Mouse (Mus musculus): ENCODE results near the gene E130308A19Rik.

E130308A19Rik gene

GRCm38 (mm10) chr4:59640720-59641119, 14.7 kb downstream of the E130308A19Rik start:
- no peak for DNase-seq

- DNase-seq: no peak
Observed at GRCm38 (mm10) chr4:59642039-59642438, 16.0 kb downstream of the E130308A19Rik start.

GRCm38 (mm10) chr4:59642657-59643056, 16.6 kb downstream of the E130308A19Rik start:
- DNase-seq: no peak

GRCm38 (mm10) chr4:59644431-59644830, 18.4 kb downstream of the E130308A19Rik start:
- DNase-seq: no peak

- no peak for DNase-seq
Observed at GRCm38 (mm10) chr4:59644992-59645391, 19.0 kb downstream of the E130308A19Rik start.

GRCm38 (mm10) chr4:59645610-59646009, 19.6 kb downstream of the E130308A19Rik start:
- DNase-seq: no peak

- no peak for DNase-seq
Observed at GRCm38 (mm10) chr4:59646020-59646696, 20.1 kb downstream of the E130308A19Rik start.

- DNase-seq: no peak
Observed at GRCm38 (mm10) chr4:59649119-59649518, 23.1 kb downstream of the E130308A19Rik start.

- no peak for DNase-seq
Observed at GRCm38 (mm10) chr4:59652166-59652681, 26.2 kb downstream of the E130308A19Rik start.

- no peak for DNase-seq
Observed at GRCm38 (mm10) chr4:59656061-59656642, 30.1 kb downstream of the E130308A19Rik start.

GRCm38 (mm10) chr4:59662163-59662562, 36.2 kb downstream of the E130308A19Rik start:
- DNase-seq: no peak

- DNase-seq: no peak
Observed at GRCm38 (mm10) chr4:59663451-59663850, 37.4 kb downstream of the E130308A19Rik start.

GRCm38 (mm10) chr4:59666550-59667317, 40.7 kb downstream of the E130308A19Rik start:
- no peak for DNase-seq

- no peak for DNase-seq
Observed at GRCm38 (mm10) chr4:59668050-59668449, 42.0 kb downstream of the E130308A19Rik start.

GRCm38 (mm10) chr4:59669131-59669530, 43.1 kb downstream of the E130308A19Rik start:
- no peak for DNase-seq

- no peak for DNase-seq
Observed at GRCm38 (mm10) chr4:59670015-59670414, 44.0 kb downstream of the E130308A19Rik start.

- DNase-seq: no peak
Observed at GRCm38 (mm10) chr4:59673423-59674117, 47.6 kb downstream of the E130308A19Rik start.

GRCm38 (mm10) chr4:59674929-59675679, 49.1 kb downstream of the E130308A19Rik start:
- DNase-seq: no peak

GRCm38 (mm10) chr4:59675699-59676098, 49.7 kb downstream of the E130308A19Rik start:
- no peak for DNase-seq

GRCm38 (mm10) chr4:59681383-59681782, 55.4 kb downstream of the E130308A19Rik start:
- DNase-seq: no peak

GRCm38 (mm10) chr4:59682491-59682890, 56.5 kb downstream of the E130308A19Rik start:
- DNase-seq: no peak

GRCm38 (mm10) chr4:59682950-59683349, 56.9 kb downstream of the E130308A19Rik start:
- no peak for DNase-seq
